Mouse (Mus musculus) left cerebral cortex, postnatal 14 days (tissue): ENCODE measurements at regions not wholly inside any gene's neighbourhood (a gene's known extent, or its start where the extent isn't known, plus 50 kb on each side); places are given as distances from the start of the nearest gene placed in this dataset.

Experiments
- DNase-seq, 2 experiments: peaks; one replicate each; pipeline ENCODE4 v3.0.0; 2021 to 2022; ENCODE audit warnings: low spot score in 2 of 2, mixed read lengths in 1 of 2
- intact Hi-C: fragments of 180-260 bp; cut with DNase I; formaldehyde crosslinking; loops from one replicate; pipeline ENCODE4 v1.15.1; 2025

DNA sequence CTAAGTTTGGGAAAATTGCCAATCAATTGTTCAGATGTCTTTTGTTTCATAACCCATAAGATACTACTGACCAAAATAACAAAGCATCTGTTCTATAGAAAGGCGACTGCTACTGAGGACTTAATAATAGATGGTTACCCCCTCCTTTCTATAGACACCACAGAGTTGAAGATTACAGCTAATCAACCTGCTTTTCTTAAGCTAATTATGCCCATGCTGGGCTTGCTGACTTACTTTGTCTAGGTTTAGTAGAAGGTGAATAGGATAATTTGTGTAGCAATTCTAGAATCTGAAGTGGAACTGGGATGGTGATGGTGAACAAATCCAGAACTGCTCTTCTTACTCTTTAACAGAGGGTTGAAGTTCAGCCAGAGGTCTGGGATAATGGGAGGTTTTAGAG, 53.8 kb upstream of the Tbx18 start:
- intact Hi-C loops: no loop called here
- DNase-seq: no peak

DNA sequence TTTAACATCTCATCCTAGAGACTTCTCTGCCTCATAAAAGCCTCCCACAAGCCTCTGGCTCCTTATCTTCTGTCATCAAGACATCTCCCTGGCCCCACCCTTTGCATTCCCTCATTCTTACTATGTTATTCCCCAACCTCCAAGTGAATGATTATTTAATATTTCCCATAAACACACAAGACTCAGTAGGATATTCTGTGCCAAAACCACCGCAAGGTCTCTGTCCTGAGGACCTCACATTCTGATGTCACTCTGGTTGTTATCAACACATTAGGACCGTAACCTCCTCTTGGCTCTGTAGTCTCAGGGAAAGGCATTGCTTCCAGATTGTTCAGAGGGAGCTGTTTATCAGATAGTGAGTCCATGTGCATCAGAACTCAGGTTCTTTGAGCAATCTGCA, 80.7 kb upstream of the Tbx18 start:
- DNase-seq: no peak
- intact Hi-C loops: no loop called here

DNA sequence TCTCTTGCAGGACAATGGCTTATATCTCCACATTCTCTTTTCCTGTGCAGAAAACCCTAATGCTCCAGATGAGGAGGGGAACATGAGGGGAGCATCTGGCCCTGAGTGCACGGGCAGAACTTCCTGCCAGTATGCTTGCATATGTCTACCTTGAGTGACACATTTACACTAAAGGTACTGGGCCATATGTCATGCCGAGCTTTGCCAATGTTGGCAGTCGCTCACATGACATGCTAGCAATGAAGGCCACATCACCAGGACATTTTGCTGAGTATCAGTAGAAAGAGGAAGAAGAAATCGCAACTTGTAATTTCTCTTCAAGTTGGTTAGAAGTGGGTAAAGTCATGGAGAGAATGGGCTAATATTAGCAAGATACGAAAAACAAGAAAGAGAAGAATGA, 91.2 kb upstream of the Tbx18 start:
- DNase-seq: no peak
- intact Hi-C loops: no loop called here

DNA sequence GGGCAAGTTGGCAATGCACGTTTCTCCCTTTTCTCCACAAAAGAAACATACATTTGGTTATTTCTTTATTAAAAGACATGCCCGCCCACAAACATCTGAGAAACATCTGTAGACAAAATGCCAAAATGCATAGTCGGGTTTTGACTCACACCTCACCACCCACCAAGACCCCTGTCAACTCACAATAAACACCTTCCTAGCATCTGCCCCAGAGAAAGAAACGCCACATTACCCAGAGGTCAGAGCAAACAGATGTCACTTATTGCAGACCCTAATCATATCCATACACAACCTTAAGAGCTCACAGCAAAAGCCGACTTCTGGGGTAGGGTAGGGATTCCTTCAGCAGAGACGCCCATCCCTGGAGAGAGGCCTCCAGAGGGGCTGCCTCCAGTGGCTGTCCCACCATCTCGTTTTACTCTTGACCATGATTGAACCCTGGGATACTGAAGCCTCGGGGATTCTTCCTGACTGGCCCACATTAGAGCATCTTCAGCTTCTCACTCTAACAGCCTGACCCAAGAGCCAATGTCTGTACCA, 93.7 kb upstream of the Tbx18 start:
- intact Hi-C loops: no loop called here
- no peak for DNase-seq

DNA sequence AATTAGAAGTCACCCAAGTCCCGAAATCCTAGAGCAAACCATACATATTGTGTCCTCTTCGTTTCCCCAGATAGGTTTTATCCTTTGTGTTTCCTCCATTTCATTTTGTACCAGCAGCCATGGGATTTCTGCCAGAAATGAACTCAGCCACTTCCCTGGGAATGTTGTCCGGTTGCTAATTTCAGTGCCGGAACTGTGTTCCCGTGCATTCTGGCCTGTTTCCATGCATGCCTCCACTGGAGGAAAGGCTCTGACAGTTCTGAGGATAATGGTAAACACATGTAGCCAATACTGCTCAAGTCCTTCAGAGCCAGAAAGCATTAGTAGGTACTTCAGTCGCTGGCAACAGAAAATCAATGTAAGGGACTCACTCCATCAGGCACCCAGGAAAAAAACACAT, 112.8 kb upstream of the Tbx18 start:
- intact Hi-C loops: no loop called here
- DNase-seq: peak in 1 of 2 experiments; percentile 19

DNA sequence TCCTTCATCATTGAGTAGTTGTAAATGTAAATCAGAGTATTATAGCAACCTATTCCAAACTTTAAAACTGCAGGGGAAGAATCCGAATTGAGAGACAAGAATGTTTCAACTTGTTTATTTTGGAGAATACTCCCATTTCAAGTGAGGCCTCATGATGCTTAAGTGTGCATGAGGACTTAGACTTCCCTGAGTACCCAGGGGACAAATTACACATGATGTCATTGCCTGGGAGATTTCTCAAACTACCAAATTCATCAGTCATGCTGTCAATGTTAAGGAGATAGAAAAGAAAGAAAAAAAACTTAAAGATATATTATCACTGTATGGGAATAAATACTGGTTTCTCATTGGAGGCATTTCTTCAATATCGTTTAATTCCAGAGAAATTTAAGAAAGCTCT, 113.4 kb upstream of the Tbx18 start:
- intact Hi-C loops: no loop called here
- DNase-seq: no peak

DNA sequence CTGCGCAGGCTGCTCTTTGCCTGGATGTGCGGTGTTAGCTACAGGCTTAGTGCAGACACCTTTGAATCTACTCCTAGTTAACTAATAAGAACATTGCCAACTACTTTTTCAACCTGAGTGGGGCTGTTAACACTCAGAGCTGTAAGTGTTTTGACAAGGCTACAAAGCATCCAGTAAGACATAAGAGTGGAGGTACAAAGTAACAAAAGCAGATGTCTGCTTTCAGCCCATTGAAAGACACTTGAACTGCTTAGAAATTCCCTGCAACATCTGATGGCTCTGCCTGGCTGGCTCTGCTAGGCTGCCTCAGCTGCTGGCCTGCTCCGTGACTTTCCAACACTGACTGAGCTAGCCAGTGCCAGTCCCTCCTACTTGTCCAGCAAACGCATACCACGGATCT, 117.8 kb upstream of the Tbx18 start:
- DNase-seq: no peak
- intact Hi-C loops: no loop called here

DNA sequence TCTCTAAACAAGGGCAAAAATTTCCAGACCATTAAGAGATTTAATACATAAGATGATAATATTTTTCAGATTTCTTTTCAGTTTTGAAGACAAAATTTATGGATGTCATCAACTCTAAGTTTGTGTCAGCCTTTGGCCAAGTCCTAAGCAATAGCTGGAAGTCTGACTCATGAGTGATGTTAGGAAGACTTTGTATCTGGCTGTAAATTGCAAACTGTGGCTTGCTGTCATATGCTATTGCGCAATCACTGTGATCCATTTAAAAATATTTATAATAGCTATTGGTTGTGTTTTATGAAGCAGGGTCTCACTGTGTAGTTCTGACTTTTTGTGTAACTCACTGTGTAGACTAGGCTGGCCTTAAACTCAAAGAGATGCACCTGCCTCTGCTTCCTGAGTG, 119.1 kb upstream of the Tbx18 start:
- no peak for DNase-seq
- intact Hi-C loops: no loop called here

DNA sequence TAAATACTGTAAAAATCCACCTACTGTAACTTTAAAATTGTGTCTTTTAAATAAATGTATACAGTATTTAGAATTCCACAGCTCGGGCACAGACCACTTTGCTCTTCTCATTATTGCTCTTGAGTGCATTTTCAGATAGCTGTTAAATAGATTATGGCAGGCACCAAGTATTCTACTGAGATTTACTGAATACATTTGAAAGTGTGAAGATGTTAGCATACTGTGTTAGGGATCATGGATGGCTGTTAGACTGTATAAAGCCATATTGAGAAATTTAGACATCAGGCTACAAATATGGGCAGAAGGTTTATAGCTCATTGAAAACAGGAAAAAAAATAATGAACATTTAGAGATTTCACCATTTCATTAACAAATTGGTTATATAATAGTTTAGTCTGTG, 130.5 kb upstream of the Tbx18 start:
- DNase-seq: no peak
- intact Hi-C loops: no loop called here

DNA sequence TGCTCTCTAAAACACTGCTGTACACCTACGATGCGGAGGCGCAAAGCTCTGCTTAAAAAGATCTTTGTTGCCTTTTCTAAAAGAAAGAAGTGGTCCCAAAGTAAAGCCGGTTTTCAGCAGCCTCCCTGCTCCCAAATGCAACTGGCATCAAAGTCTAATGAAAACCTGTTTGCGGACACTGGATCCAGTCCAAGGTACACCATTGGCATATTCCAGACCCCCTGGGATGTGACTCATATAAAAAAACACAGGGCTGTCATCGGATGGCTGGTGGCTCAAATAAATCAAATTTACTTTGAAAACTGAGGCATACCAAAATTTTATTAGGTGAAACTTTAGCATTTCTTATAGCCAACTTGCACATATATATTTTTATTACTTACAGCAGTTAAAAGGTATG, 134.2 kb upstream of the Tbx18 start:
- no peak for DNase-seq
- intact Hi-C loops: no loop called here

DNA sequence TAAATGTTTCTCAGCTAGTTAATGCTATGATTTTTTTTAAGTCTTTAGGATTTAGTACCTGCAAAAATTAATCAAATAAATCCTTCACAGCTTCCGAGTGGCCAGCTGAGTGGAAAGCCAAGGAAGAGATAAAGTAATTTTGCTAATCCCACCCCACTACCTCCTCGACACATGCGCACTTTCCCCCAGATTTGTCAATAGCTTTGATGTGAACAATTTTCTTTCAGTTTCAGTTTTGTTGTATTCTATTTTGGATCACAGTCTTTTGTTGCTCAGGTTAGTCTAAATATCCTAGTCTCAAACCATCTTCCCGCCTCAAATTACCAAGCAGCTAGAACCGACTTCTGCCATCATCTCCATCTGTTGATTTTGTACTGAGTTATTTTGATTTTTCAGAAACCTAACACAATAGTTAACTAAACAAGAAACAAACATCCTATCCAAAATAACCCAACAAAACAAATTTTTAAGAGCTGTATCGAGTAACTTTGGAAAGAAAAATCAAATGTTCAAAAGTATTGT, 141.4 kb upstream of the Tbx18 start:
- intact Hi-C loops: no loop called here
- DNase-seq: no peak

DNA sequence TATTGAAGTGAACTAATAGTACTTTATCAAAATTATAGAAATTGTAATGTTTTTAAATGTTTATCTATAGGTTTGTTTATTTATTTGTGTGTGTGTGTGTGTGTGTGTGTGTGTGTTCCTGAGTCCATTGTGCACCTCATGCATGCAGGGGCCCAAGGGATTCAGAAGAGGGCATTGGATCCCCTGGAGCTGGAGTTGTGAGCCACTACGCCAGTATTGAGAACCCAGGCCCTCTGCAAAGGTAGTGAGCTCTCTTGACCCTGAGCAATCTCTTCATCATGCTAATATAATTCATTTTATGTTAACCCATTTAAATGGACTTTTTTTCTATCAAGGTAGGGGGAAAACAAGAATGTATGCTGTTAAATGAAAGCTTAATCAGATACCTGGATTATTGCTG, 151.5 kb upstream of the Tbx18 start:
- DNase-seq: no peak
- intact Hi-C loops: no loop called here

DNA sequence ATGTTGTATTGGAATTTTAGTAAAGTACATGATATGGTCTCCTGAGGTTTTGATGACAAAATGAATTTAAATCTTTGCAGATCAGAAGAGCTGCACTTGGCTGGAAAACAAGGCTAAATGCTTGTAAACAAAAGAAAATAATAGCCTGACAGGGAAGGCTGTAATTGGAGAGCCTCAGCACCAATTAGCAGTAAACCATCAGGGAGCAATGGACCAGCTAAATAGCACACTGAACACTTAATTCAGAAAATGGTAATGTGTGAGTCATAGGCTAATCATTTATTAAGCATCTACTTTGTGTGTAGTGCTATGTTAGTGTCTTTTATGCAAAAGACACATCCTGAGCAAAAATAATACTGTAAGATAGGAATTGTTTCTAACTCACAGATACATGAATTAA, 152.0 kb upstream of the Tbx18 start:
- intact Hi-C loops: no loop called here
- DNase-seq: no peak

DNA sequence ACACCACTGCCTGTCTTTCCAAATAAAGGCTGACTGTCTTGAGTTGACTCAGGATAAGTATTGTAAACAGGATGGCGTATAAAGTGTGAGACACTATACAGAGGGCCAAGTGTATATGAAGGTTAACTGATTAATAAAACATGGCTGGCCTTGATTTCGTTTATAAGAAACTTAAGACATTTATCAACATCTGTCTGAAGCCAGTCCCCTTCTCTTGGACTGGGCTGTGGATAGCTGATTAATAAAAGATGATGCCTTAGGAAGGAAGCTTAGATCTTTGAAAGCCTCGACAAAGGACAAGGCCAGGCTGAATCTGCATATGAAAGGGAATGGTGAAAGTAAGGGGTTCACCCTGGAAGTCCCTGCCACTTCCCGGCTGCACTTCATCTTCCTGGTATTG, 163.0 kb upstream of the Tbx18 start:
- no peak for DNase-seq
- intact Hi-C loops: no loop called here

DNA sequence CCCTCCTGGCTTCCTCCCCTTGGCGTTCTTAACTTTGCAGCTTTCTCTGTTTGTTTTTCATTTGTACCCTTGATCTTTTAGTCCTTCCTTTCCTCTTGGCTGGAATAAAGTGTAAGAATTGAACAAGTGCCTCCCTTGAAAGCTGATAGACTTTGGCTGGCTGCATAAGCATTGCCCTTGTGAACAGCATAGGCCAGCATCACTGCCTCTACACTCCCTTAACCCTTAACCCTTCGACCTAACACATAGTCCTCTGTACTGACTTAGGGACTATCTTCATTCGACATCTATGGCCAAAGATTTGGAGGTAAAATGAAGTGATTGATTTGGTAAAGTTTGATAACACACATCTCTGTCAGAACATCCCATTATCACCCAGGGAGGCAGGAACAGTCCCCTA, 163.5 kb upstream of the Tbx18 start:
- no peak for DNase-seq
- intact Hi-C loops: no loop called here

DNA sequence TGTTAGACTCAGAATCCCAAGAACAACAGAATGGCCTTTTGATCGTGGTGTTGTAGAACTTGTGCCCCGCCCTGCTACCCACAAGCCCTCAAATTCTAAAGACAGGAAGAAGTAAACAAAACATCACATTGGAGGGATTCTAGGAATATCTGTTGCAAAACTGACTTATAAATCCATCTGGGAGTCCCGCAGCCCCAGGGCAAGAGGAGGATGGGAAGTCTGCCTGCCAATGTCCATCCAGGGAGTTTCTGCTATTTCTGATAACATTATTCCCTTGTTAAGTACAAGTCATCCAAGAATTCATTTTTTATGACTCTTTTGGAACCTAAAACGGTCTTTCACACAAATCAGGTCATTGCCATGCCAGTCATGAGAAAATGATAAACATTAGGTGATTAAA, 164.5 kb upstream of the Tbx18 start:
- DNase-seq: no peak
- intact Hi-C loops: no loop called here

DNA sequence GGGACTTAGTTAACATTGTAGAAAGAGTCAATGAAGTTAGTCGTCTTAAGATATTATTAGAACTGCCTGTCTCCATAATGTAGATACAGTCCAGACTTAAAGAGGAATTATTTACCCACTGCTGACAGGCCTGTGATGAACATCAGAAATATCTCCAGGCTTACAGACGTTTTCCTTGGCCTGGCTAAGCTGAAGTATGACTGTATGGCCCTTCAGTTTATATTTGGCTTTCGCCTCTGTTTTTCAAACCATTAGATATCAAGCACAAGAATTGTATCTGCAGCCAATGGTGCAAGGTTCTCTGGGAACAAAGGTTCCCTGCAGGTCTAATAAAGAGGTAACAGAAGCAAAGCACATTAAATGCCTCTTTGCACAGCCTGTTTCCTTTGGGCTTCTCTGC, 166.3 kb upstream of the Tbx18 start:
- no peak for DNase-seq
- intact Hi-C loops: no loop called here

DNA sequence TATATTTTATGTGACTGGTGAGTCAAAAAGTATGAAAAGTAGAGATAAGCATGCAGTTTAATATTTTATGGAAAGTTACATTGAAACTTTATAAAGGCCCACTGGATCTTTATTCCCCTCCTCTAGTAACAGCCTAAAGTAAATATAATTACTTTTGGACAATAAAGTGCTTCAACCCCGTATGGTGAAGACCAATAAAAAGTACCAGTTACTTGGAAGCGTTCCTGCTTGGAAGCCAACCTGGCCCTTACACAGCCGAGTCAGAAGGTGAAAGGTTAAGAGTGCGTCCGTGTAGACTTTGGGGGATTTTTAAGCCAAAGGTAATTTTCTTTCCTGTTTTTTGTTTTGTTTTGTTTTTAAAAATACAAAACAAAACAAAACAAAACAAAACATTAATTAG, 168.3 kb upstream of the Tbx18 start:
- intact Hi-C loops: no loop called here
- no peak for DNase-seq

DNA sequence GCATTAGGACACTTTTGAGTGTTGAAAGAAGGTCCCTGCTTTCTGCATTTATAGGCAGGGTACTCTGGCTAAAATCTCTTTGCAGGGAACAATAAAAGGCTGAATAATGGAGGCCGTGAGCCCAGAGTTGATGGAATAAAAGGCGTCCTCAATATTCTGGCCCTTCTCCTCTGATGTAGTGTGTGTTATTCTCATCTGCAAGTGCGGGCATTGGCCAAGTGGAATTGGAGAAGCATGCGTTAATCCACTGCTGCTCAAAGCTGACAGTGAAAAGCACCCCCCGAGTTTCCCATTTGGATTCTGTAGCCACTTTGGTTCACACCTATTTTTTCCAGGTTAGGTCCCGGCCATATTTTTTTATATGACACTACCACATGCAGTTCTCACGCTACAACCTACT, 168.7 kb upstream of the Tbx18 start:
- intact Hi-C loops: no loop called here
- DNase-seq: no peak

DNA sequence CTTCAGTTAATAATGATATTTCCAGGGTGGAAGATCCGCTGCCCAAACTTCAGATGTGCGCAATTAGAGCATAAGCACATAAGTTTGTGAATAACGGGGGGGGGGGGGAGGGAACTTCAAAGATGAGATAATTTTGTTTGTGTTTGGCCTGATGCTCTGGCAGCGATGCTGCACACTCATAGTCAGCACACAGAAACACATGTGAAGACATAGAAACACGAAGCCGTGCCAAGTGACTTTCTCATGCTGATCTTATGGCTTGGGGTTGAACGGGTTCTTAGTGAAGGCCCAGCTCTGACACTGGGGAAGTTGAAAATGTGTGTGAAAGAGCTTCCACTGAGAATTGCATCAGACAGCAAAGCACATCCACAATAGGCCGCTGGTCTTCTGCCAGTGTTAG, 190.2 kb upstream of the Tbx18 start:
- intact Hi-C loops: no loop called here
- no peak for DNase-seq

DNA sequence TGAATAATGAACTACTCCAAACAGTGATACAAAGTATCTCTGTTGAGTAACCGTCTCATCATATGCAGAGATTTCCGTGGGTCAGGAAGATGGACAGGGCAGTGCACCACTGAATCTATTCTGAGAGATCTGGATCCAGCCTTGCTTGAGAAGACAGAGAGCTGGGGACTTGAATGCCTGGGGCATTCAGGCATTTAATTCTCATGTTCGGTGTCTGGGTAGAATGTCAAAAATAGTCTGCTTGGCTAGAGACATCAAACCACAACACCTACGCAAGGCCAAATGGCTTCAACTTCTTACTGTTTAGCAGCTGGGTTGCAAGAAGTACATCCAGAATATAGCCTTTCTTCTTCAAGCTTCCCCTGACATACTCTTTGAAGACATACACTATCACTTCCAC, 194.1 kb upstream of the Tbx18 start:
- intact Hi-C loops: no loop called here
- no peak for DNase-seq

DNA sequence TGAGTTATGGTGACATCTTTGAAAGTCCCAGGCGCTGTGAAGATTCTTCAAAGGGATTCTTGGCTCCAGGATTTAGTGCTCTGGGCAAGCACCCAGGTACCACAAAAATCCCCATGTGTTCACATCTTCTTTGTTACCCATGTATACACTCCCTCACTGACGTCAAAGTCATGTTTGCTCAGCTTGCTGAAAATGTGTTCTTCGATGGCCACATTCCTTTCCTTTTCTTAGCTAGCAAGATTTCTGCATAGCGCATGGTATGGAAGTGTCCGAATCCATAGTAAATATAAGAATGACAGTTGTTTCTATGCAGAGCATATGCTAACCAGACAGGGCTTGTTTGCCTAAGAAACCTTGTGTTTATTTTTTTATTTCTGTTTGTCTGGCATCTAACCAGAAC, 202.2 kb upstream of the Tbx18 start:
- intact Hi-C loops: no loop called here
- no peak for DNase-seq
